Mouse (Mus musculus) heart, postnatal 0 days (tissue): ENCODE results near the gene Lrrc20. TPM values are rescaled to one million over a fixed set of nuclear protein-coding genes. Genes with fewer than 3 reads are reported as not detected.

Source experiments
- ATAC-seq: fragments of 200-750 bp; cut with Nextera tagmentation; 2 replicates; pipeline ENCODE4 v1.8.0; 2017; ENCODE audit warnings: low read depth, moderate number of reproducible peaks, moderate library complexity; ENCODE audit not compliant: insufficient read depth
- DNase-seq: peaks from one replicate; pipeline ENCODE4 v3.0.0-alpha.2; 2016; ENCODE audit warnings: low spot score
- H3K27ac ChIP-seq: fragments of 300-500 bp; sonication (generic); 2 replicates; pipeline ENCODE4 v1.5.1; 2014; ENCODE audit warnings: low read depth, mild to moderate bottlenecking
- H3K27me3 ChIP-seq: fragments of 300-500 bp; sonication (generic); 2 replicates; pipeline ENCODE4 v1.6.1; 2014; ENCODE audit warnings: low read length, mixed read lengths; ENCODE audit not compliant: control insufficient read depth, insufficient read depth
- H3K36me3 ChIP-seq: fragments of 300-500 bp; sonication (generic); replicated peaks from 2 replicates; pipeline ENCODE4 v1.6.1; 2014; ENCODE audit warnings: low read length, mixed read lengths; ENCODE audit not compliant: control insufficient read depth, insufficient read depth
- H3K4me1 ChIP-seq: fragments of 300-500 bp; sonication (generic); 2 replicates; pipeline ENCODE4 v1.6.1; 2014; ENCODE audit warnings: antibody characterized with exemption; ENCODE audit not compliant: control insufficient read depth, insufficient read depth
- H3K4me2 ChIP-seq: fragments of 300-500 bp; sonication (generic); 2 replicates; pipeline ENCODE4 v1.6.1; 2014; ENCODE audit warnings: low read depth, mild to moderate bottlenecking, low read length, moderate library complexity
- H3K4me3 ChIP-seq: fragments of 300-500 bp; sonication (generic); 2 replicates; pipeline ENCODE4 v1.5.1; 2014; ENCODE audit warnings: low read depth, low read length
- H3K9ac ChIP-seq: fragments of 300-500 bp; sonication (generic); replicated peaks from 2 replicates; pipeline ENCODE4 v1.6.1; 2014; ENCODE audit warnings: low read depth, low read length, mixed read lengths
- H3K9me3 ChIP-seq: fragments of 300-500 bp; sonication (generic); replicated peaks from 2 replicates; pipeline ENCODE4 v1.6.1; 2016; ENCODE audit warnings: low read length; ENCODE audit not compliant: control insufficient read depth
- CTCF ChIP-seq: IDR thresholded peaks from 2 replicates; pipeline ENCODE4 v1.5.1; 2016; ENCODE audit warnings: antibody characterized with exemption, control low read depth, low read depth
- EP300 ChIP-seq: IDR thresholded peaks from 2 replicates; pipeline ENCODE4 v1.6.1; 2016; ENCODE audit warnings: antibody characterized with exemption, low read depth
- WGBS: fragments of 180-500 bp; shearing (Covaris S2); extraction: QIAGEN DNeasy Blood & Tissue Kit; methylation state at CpG from one replicate; pipeline ENCODE4 v1.1.7; 2014; 5-methylcytosine and 5-hydroxymethylcytosine counted together
- polyA plus RNA-seq: library from polyadenylated mRNA; unstranded; fragments of >200 nt; fragmentation: Nextera tagmentation; extraction: Ambion mirVana; gene quantifications from 2 replicates; pipeline ENCODE4 v1.2.1, GENCODE M21; 2015
- total RNA-seq: library from RNA; depleted of rRNA; stranded (reverse); fragments of >200 nt; gene quantifications from 2 replicates; pipeline ENCODE4 v1.2.3, GENCODE M21; 2014; ENCODE audit warnings: low replicate concordance

Gene Lrrc20
- total and polyA plus RNA-seq, 2 experiments from 2014 or later: 12.9 to 15.2 TPM

GRCm38 (mm10) chr10:61605851-61606250 lies 130.2 kb downstream of the Lrrc20 start:
- ATAC-seq (peak; percentile 22; the same call in 1 of the 2 replicates), DNase-seq (peak; percentile 47)
- Histone ChIP-seq H3K9me3 (no peaks in the 10 kb centered on the region), H3K4me3 (no peak overlapping the region), H3K4me2 (no peak overlapping the region), H3K9ac (no peak overlapping the region), H3K27ac (no peak overlapping the region), H3K4me1 (no peaks in the 10 kb centered on the region), H3K27me3 (0 out of 2 replicates have a peak, but pooled peaks cover 3% of the 10 kb centered on the region), H3K36me3 (no peaks in the 10 kb centered on the region)
- TF ChIP-seq CTCF (peak; percentile 81), EP300 (no peak)
- 9% methylated on average over 8 of the region's 8 CpGs for WGBS

- H3K4me3 ChIP-seq: no peak overlapping the region
- H3K9me3 ChIP-seq: no peaks in the 10 kb centered on the region
- TF ChIP-seq EP300: no peak
- no peak for TF ChIP-seq CTCF
- H3K4me2 ChIP-seq: no peak overlapping the region
- ATAC-seq: no peak
- 0 out of 2 replicates have a peak, but pooled peaks cover 3% of the 10 kb centered on the region for H3K27me3 ChIP-seq
- no peak overlapping the region for H3K27ac ChIP-seq
- H3K4me1 ChIP-seq: no peaks in the 10 kb centered on the region
- no peak for DNase-seq
- H3K36me3 ChIP-seq: no peaks in the 10 kb centered on the region
- H3K9ac ChIP-seq: no peak overlapping the region
Observed at GRCm38 (mm10) chr10:61608233-61608632, 132.6 kb downstream of the Lrrc20 start.

GRCm38 (mm10) chr10:61610650-61611235 lies 135.1 kb downstream of the Lrrc20 start:
- TF ChIP-seq EP300 (no peak), CTCF (peak; percentile 44)
- H3K36me3 ChIP-seq: no peaks in the 10 kb centered on the region
- no peak overlapping the region for H3K4me3 ChIP-seq
- ATAC-seq (no peak), DNase-seq (no peak)
- 0 out of 2 replicates have a peak, but pooled peaks cover 3% of the 10 kb centered on the region for H3K27me3 ChIP-seq
- no peak overlapping the region for H3K9ac ChIP-seq
- H3K27ac ChIP-seq: no peak overlapping the region
- WGBS: 52% methylated on average over 8 of the region's 8 CpGs
- H3K4me2 ChIP-seq: no peak overlapping the region
- H3K9me3 ChIP-seq: no peaks in the 10 kb centered on the region
- H3K4me1 ChIP-seq: no peaks in the 10 kb centered on the region

- 91% methylated on average over 7 of the region's 7 CpGs for WGBS
- no peak for TF ChIP-seq EP300
- TF ChIP-seq CTCF: no peak
- ATAC-seq: no peak
- Histone ChIP-seq H3K27ac (no peak overlapping the region), H3K4me1 (no peaks in the 10 kb centered on the region), H3K36me3 (no peaks in the 10 kb centered on the region), H3K9me3 (no peaks in the 10 kb centered on the region), H3K9ac (no peak overlapping the region), H3K4me3 (no peak overlapping the region), H3K27me3 (no peaks in the 10 kb centered on the region), H3K4me2 (no peak overlapping the region)
- DNase-seq: no peak
Observed at GRCm38 (mm10) chr10:61614311-61614710, 138.7 kb downstream of the Lrrc20 start.

GRCm38 (mm10) chr10:61618528-61618927 lies 142.9 kb downstream of the Lrrc20 start:
- H3K4me3 ChIP-seq: no peak overlapping the region
- H3K4me1 ChIP-seq: no peaks in the 10 kb centered on the region
- DNase-seq (no peak), ATAC-seq (no peak)
- H3K4me2 ChIP-seq: no peak overlapping the region
- no peaks in the 10 kb centered on the region for H3K27me3 ChIP-seq
- no peak overlapping the region for H3K9ac ChIP-seq
- TF ChIP-seq EP300 (no peak), CTCF (no peak)
- H3K36me3 ChIP-seq: no peaks in the 10 kb centered on the region
- WGBS: 84% methylated on average over 2 of the region's 2 CpGs
- H3K9me3 ChIP-seq: no peaks in the 10 kb centered on the region
- H3K27ac ChIP-seq: no peak overlapping the region

GRCm38 (mm10) chr10:61621681-61622080 lies 146.1 kb downstream of the Lrrc20 start:
- H3K9ac ChIP-seq: no peak overlapping the region

More at GRCm38 (mm10) chr10:61621681-61622080, 146.1 kb downstream of the Lrrc20 start:
- H3K36me3 ChIP-seq: no peaks in the 10 kb centered on the region
- H3K9me3 ChIP-seq: no peaks in the 10 kb centered on the region
- no peak overlapping the region for H3K27ac ChIP-seq
- H3K4me2 ChIP-seq: no peak overlapping the region
- DNase-seq (no peak), ATAC-seq (no peak)
- TF ChIP-seq EP300 (no peak), CTCF (no peak)
- H3K4me1 ChIP-seq: peaks cover 10% of the 10 kb centered on the region; the same call in 1 of the 2 replicates
- H3K27me3 ChIP-seq: peaks cover 20% of the 10 kb centered on the region
- 60% methylated on average over 9 of the region's 9 CpGs for WGBS
- H3K4me3 ChIP-seq: no peak overlapping the region
